Mouse (Mus musculus) C2C12 (cell line): Measurements from ENCODE around the gene Cmah.

Source experiments
- CEBPB ChIP-seq: IDR thresholded peaks from one replicate; pipeline ENCODE4 v1.6.1; 2011; ENCODE audit warnings: low read depth, mild to moderate bottlenecking, control low read depth, moderate library complexity
- CTCF ChIP-seq: IDR thresholded peaks from one replicate; pipeline ENCODE4 v1.5.1; 2011; ENCODE audit not compliant: control insufficient read depth, insufficient read depth, insufficient read length
- MAX ChIP-seq: IDR thresholded peaks from one replicate; pipeline ENCODE4 v1.6.1; 2011; ENCODE audit warnings: mild to moderate bottlenecking, control low read depth
- MYOD1 ChIP-seq: IDR thresholded peaks from one replicate; pipeline ENCODE4 v1.6.1; 2011; ENCODE audit warnings: low read depth; ENCODE audit not compliant: control insufficient read depth, insufficient read length
- MYOG ChIP-seq: IDR thresholded peaks from one replicate; pipeline ENCODE4 v1.6.1; 2011; ENCODE audit not compliant: control insufficient read depth, insufficient read length; ENCODE audit errors: extremely low read depth
- USF1 ChIP-seq: IDR thresholded peaks from one replicate; pipeline ENCODE4 v1.6.1; 2011; ENCODE audit warnings: low read depth, mild to moderate bottlenecking, control low read depth, moderate library complexity

DNA sequence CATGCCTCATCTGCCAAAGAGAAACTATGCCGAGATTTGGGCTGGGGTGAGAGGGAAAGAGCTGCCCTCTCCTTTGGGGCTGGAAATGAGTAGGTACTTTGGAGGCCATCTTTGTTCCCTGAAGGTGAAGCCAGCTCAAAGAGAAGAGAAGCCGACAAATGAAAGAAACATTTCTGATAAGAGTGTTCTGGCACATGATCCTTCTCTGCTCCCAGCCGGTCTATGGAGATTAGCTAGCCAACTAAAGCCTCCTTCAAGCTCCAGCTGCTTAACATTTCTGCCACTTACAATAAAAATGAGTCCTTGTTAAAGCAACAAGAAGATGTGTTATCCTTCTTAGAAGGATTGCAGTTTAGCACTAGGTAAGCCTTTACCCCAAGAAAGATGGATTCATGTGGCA is 162.3 kb downstream of the Cmah start:
- TF ChIP-seq CTCF (no peak), MYOG (no peak), USF1 (no peak), CEBPB (no peak), MAX (no peak), MYOD1 (no peak)
